Mouse (Mus musculus) lung, postnatal 4 days (tissue): Measurements from ENCODE around the gene Ccdc83.

Experiments used
- DNase-seq, 2 experiments: peaks; one replicate each; pipeline ENCODE4 v3.0.0; 2021

The Ccdc83 gene

GRCm38 (mm10) chr7:90265289-90265970 lies at the start of gene Ccdc83:
Gene Ccdc83, minus strand, starts transcription at chr7:90265777.
- peak; percentile 83 to 85 for DNase-seq

GRCm38 (mm10) chr7:90313421-90313820 lies 47.8 kb upstream of the Ccdc83 start:
- DNase-seq = no peak

GRCm38 (mm10) chr7:90312151-90312883 lies 46.7 kb upstream of the Ccdc83 start:
- DNase-seq = peak; percentile 18 to 47

GRCm38 (mm10) chr7:90308003-90308402 lies 42.4 kb upstream of the Ccdc83 start:
- DNase-seq = no peak

GRCm38 (mm10) chr7:90306968-90307367 lies 41.4 kb upstream of the Ccdc83 start:
- DNase-seq = peak in 1 of 2 experiments; percentile 52

- no peak for DNase-seq
Observed at GRCm38 (mm10) chr7:90306079-90306478, 40.5 kb upstream of the Ccdc83 start.

GRCm38 (mm10) chr7:90302647-90303552 lies 37.3 kb upstream of the Ccdc83 start:
- peak in 1 of 2 experiments; percentile 12 for DNase-seq

GRCm38 (mm10) chr7:90301942-90302646 lies 36.5 kb upstream of the Ccdc83 start, which contains the start of gene Sytl2:
Gene Sytl2, plus strand, starts transcription at chr7:90302252.
- DNase-seq = peak; percentile 73 to 84

GRCm38 (mm10) chr7:90291885-90292284 lies 26.3 kb upstream of the Ccdc83 start:
- no peak for DNase-seq

GRCm38 (mm10) chr7:90284793-90285192 lies 19.2 kb upstream of the Ccdc83 start:
- no peak for DNase-seq

- no peak for DNase-seq
Observed at GRCm38 (mm10) chr7:90282786-90283185, 17.2 kb upstream of the Ccdc83 start.

- no peak for DNase-seq
Observed at GRCm38 (mm10) chr7:90281759-90282546, 16.4 kb upstream of the Ccdc83 start.

- no peak for DNase-seq
Observed at GRCm38 (mm10) chr7:90280878-90281277, 15.3 kb upstream of the Ccdc83 start.

- DNase-seq = peak; percentile 33 to 51
Observed at GRCm38 (mm10) chr7:90280274-90280875, 14.8 kb upstream of the Ccdc83 start.

GRCm38 (mm10) chr7:90279136-90279535 lies 13.6 kb upstream of the Ccdc83 start:
- DNase-seq = no peak

- peak; percentile 12 to 31 for DNase-seq
Observed at GRCm38 (mm10) chr7:90277769-90278168, 12.2 kb upstream of the Ccdc83 start.

- peak in 1 of 2 experiments; percentile 8 for DNase-seq
Observed at GRCm38 (mm10) chr7:90277246-90277645, 11.7 kb upstream of the Ccdc83 start.

- no peak for DNase-seq
Observed at GRCm38 (mm10) chr7:90274561-90275100, 9.1 kb upstream of the Ccdc83 start.

GRCm38 (mm10) chr7:90270141-90270540 lies 4.6 kb upstream of the Ccdc83 start:
- no peak for DNase-seq

GRCm38 (mm10) chr7:90261902-90262599 lies 3.5 kb downstream of the Ccdc83 start:
- no peak for DNase-seq
